Mouse (Mus musculus) intestine, embryonic 16.5 days (tissue): ENCODE measurements at regions not wholly inside any gene's neighbourhood (a gene's known extent, or its start where the extent isn't known, plus 50 kb on each side); places are given as distances from the start of the nearest gene placed in this dataset.

Experiments
- ATAC-seq: fragments of 200-750 bp; cut with Nextera tagmentation; 2 replicates; pipeline ENCODE4 v1.8.0; 2017; ENCODE audit warnings: moderate TSS enrichment, moderate library complexity
- H3K27ac ChIP-seq: fragments of 300-500 bp; sonication (generic); 2 replicates; pipeline ENCODE4 v1.5.1; 2014; ENCODE audit warnings: mild to moderate bottlenecking, low read length
- H3K27me3 ChIP-seq: fragments of 300-500 bp; sonication (generic); replicated peaks from 2 replicates; pipeline ENCODE4 v1.6.1; 2014; ENCODE audit warnings: low read length, control low read depth, mixed read lengths; ENCODE audit not compliant: control insufficient read depth, insufficient read depth
- H3K36me3 ChIP-seq: fragments of 300-500 bp; sonication (generic); 2 replicates; pipeline ENCODE4 v1.6.1; 2014; ENCODE audit warnings: low read length, control low read depth; ENCODE audit not compliant: control insufficient read depth, insufficient read depth
- H3K4me1 ChIP-seq: fragments of 300-500 bp; sonication (generic); 2 replicates; pipeline ENCODE4 v1.6.1; 2014; ENCODE audit warnings: low read length, control low read depth, mixed read lengths; ENCODE audit not compliant: control insufficient read depth, insufficient read depth
- H3K4me2 ChIP-seq: fragments of 300-500 bp; sonication (generic); 2 replicates; pipeline ENCODE4 v1.6.1; 2014; ENCODE audit warnings: low read depth, low read length, control low read depth
- H3K4me3 ChIP-seq: fragments of 300-500 bp; sonication (generic); 2 replicates; pipeline ENCODE4 v1.5.1; 2014; ENCODE audit warnings: mild to moderate bottlenecking, low read length
- H3K9ac ChIP-seq: fragments of 300-500 bp; sonication (generic); 2 replicates; pipeline ENCODE4 v1.6.1; 2014; ENCODE audit warnings: low read depth, low read length
- H3K9me3 ChIP-seq: fragments of 300-500 bp; sonication (generic); 2 replicates; pipeline ENCODE4 v1.6.1; 2016; ENCODE audit warnings: low read length, control low read depth; ENCODE audit not compliant: control insufficient read depth
- WGBS: fragments of 180-500 bp; shearing (Covaris S2); extraction: QIAGEN DNeasy Blood & Tissue Kit; methylation state at CpG from one replicate; pipeline ENCODE4 v1.1.7; 2014; 5-methylcytosine and 5-hydroxymethylcytosine counted together

DNA sequence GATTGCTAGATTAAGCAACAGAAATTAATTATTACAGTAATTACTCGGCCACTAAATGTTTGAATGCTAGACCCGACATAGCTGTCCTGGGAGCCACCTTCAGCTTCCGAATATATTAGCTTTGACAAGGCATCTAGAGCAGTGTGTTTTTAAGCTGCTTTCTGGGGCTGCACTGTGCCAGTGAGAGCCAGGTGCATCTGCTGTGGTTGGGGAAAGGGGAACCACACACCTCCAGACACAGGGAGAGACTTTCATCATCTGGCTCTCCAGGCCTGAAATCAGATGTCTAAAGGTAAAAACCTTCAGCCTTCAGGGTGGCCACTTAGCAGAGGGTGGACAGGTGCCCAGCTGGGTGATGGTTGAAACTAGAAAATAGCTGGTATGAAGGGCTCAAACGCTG lies 171.4 kb downstream of the Ttc8 start:
- H3K4me1 ChIP-seq = no peaks in the 10 kb centered on the region
- WGBS = 63% methylated on average over 4 of the region's 4 CpGs
- no peak overlapping the region for H3K27ac ChIP-seq
- no peak overlapping the region for H3K4me2 ChIP-seq
- H3K36me3 ChIP-seq = no peaks in the 10 kb centered on the region
- ATAC-seq = no peak
- no peak overlapping the region for H3K9ac ChIP-seq
- H3K9me3 ChIP-seq = no peaks in the 10 kb centered on the region
- peaks cover 4% of the 10 kb centered on the region; the same call in 1 of the 2 replicates for H3K27me3 ChIP-seq
- H3K4me3 ChIP-seq = no peak overlapping the region

DNA sequence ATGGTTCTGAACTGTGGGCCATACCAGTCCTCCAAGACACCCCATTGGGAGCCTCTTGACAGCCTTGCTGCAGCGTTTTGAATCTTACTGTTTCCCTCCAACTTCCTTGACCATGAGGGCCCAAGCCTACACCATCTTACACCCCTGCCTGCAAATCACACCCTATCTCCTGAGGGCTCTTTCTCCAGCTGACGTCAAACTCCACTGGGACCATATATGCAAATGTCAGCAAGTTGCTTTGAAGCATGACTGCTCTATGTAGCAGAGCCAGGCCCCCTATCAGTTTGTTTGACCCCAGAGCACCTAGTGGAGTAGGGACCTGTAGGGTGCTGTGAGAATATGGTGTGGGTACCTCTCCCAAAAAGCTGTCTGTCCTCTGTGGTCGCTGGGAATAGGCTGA lies 172.8 kb downstream of the Ttc8 start:
- H3K4me3 ChIP-seq = no peak overlapping the region
- no peak for ATAC-seq
- no peak overlapping the region for H3K4me2 ChIP-seq
- H3K27me3 ChIP-seq = peaks cover 4% of the 10 kb centered on the region; the same call in 1 of the 2 replicates
- no peaks in the 10 kb centered on the region for H3K9me3 ChIP-seq
- H3K27ac ChIP-seq = no peak overlapping the region
- WGBS = 49% methylated on average over 3 of the region's 3 CpGs
- peaks cover 5% of the 10 kb centered on the region for H3K4me1 ChIP-seq
- H3K36me3 ChIP-seq = no peaks in the 10 kb centered on the region
- H3K9ac ChIP-seq = no peak overlapping the region

DNA sequence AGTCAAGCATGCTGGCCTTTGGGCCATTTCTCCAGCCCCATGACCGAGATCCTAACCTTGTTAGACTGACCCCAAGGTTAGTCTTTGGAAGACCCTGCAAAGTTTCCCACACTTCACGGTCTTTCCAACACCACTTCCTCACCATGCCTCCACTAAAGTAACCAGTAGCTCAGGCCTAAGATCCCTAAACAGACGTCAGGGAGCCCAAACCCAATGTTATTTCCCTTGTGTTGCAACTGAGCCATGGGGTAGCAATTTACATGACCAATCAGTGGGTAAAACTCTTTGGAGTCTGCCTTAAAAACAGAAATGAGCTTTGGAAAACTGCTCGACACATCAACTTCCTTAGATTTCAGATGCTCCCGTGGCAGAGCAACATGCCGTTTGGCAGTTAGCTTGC lies 173.6 kb downstream of the Ttc8 start:
- Histone ChIP-seq H3K4me1 (peaks cover 8% of the 10 kb centered on the region), H3K9me3 (no peaks in the 10 kb centered on the region), H3K4me3 (no peak overlapping the region), H3K27me3 (peaks cover 4% of the 10 kb centered on the region; the same call in 1 of the 2 replicates), H3K27ac (no peak overlapping the region), H3K36me3 (no peaks in the 10 kb centered on the region), H3K4me2 (no peak overlapping the region), H3K9ac (no peak overlapping the region)
- 82% methylated on average over 6 of the region's 6 CpGs for WGBS
- ATAC-seq = no peak

DNA sequence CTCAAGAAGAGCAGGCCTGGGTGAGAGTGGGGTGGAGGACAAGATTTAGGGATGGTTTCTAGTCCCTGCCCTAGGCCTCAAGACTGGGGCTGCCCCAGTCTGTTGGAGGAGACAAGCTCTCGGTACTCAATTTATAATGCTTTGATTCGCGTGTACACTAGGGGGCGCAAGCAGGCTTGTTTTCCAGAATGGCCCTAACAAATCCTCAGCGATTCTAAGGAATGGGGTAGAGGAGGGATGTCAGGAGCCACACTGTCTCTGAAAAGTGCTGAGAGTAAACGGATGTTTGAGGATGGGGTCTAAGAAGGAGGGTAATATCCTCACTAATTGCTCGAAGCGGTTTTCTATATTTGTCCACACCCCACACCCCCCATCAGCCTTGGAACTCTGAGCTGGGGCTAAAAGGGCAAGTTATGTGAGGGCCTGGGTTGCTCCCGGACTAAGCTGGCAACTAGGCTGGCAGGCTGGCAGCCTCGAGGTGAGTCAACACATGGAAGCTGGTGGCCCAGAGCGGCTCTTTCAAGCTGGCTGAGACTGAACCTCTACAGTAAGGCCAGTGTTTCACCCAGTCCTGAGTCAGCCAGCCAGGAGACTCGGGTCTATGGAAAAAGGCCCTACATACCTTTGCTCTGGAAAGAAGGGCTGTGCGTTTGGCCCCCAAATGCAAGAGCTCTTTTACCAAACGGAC lies 176.7 kb downstream of the Ttc8 start:
- Histone ChIP-seq H3K27ac (peak overlapping the region; percentile 85), H3K27me3 (no peaks in the 10 kb centered on the region; the same call in 1 of the 2 replicates), H3K9ac (no peak overlapping the region), H3K9me3 (no peaks in the 10 kb centered on the region), H3K4me3 (no peak overlapping the region), H3K36me3 (no peaks in the 10 kb centered on the region), H3K4me1 (peaks cover 8% of the 10 kb centered on the region), H3K4me2 (peak overlapping the region; percentile 20; the same call in 1 of the 2 replicates)
- peak; percentile 72 for ATAC-seq
- WGBS = 30% methylated on average over 14 of the region's 14 CpGs

DNA sequence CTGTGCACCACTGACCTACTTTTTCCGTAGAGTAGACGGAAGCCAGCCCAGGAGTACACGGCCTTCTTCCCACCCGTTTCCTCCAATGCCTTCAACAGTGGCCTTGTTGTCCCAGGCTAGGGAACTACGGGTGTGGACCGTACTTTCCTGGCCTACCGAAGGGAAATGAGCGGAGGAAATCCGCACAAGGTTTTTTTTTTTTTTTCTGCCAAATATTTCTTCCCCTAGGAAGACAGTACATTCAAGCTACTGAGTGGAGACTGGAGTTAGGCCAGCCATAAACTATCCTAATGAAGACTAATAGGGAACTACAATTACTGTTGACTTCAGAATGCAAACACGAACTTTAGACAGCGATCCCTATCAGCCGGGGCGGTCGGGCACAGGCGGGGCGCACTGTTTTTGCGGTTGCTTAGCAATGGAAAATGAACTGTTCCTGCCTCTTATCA lies 177.3 kb downstream of the Ttc8 start:
- ATAC-seq = peak; percentile 93
- no peaks in the 10 kb centered on the region for H3K9me3 ChIP-seq
- H3K4me1 ChIP-seq = peaks cover 8% of the 10 kb centered on the region
- peak overlapping the region; percentile 85 for H3K27ac ChIP-seq
- peak overlapping the region; percentile 20; the same call in 1 of the 2 replicates for H3K4me2 ChIP-seq
- 55% methylated on average over 17 of the region's 17 CpGs for WGBS
- no peaks in the 10 kb centered on the region for H3K27me3 ChIP-seq
- H3K9ac ChIP-seq = no peak overlapping the region
- H3K4me3 ChIP-seq = no peak overlapping the region
- H3K36me3 ChIP-seq = no peaks in the 10 kb centered on the region

DNA sequence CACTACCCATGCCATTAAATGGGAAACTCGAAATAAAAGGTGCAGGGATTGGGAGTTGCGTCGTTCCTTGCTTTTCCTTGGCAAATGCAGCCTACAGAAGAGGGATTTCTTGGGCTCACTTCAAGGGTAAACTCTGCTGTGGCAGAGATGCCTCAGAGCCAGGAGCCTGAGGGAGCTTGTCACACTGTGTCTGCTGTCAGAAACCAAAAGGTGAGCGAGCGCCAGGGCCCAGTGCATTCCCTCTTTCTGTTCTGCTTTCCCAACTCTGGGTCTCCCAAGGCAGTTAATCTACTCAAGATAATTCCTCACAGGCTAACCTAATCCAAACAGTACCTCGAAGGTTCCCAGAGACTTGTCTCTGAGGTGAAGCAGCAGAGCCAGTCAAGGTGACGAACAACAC lies 179.5 kb downstream of the Ttc8 start:
- Histone ChIP-seq H3K4me3 (no peak overlapping the region), H3K4me2 (no peak overlapping the region), H3K9me3 (no peaks in the 10 kb centered on the region), H3K27me3 (no peaks in the 10 kb centered on the region), H3K9ac (no peak overlapping the region), H3K36me3 (no peaks in the 10 kb centered on the region), H3K27ac (no peak overlapping the region), H3K4me1 (peaks cover 8% of the 10 kb centered on the region)
- 68% methylated on average over 7 of the region's 7 CpGs for WGBS
- no peak for ATAC-seq

DNA sequence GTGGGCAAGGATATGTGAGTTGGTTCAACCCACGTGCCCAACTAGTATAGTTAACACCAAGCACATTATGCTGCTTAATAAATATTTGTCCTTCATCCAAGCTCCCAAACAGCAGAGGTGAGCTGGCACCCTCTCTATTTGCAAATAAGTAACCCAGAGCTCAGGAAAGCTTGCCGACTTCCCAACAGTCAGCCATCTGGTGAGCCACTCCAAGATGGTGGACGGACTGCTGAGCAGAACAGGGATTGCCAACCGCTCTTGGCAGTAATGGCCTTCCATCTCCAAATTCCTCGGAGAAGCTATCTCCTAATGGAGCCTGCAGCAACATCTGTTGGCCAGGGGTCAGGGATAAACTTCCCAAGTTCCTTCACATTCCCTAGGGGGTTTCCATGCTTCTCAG lies 188.2 kb downstream of the Ttc8 start:
- Histone ChIP-seq H3K4me2 (no peak overlapping the region), H3K27ac (no peak overlapping the region), H3K9me3 (no peaks in the 10 kb centered on the region), H3K36me3 (no peaks in the 10 kb centered on the region), H3K27me3 (no peaks in the 10 kb centered on the region), H3K9ac (no peak overlapping the region), H3K4me3 (no peak overlapping the region), H3K4me1 (no peaks in the 10 kb centered on the region)
- 83% methylated on average over 5 of the region's 5 CpGs for WGBS
- no peak for ATAC-seq

DNA sequence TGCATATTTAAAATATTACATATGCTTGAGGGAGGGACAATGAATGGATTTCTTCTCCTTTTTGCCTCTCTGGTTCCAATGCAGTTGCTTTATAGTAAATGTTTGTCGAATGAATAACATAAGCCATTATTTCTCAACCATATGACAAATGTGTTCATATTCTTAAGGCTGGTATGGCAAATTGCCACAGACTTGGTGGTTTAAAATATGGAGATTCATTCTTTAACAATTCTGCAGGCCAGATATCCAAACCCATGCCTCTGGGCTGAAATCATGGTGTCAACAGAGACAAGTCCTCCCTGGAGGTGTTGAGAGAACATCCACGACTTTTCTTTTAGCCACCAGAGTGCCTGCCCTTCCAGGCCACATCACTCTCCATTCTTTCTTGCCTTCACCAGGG lies 193.4 kb downstream of the Ttc8 start:
- Histone ChIP-seq H3K27ac (no peak overlapping the region), H3K4me1 (no peaks in the 10 kb centered on the region), H3K4me2 (no peak overlapping the region), H3K27me3 (no peaks in the 10 kb centered on the region), H3K9me3 (no peaks in the 10 kb centered on the region), H3K9ac (no peak overlapping the region), H3K4me3 (no peak overlapping the region), H3K36me3 (no peaks in the 10 kb centered on the region)
- ATAC-seq = no peak
- 84% methylated on average over 2 of the region's 2 CpGs for WGBS

DNA sequence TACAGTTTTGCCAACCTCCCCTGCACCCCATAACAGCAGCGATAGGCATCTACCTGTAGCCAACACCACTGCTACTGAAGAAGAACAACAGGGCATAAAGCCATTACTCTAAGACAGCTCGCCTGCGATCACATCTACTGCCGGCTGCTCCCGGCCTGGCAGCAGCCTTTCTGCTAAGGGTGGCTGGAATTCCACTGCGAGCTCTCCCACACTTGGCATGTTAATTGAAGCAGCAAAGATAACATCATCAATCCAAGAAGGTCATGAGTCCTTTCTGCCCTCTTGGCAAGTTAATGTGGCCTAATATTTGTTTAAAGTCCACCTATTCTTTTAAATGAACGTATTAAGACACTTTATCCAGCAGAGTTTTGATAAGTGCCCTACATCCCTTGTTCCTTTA lies 196.1 kb downstream of the Ttc8 start:
- Histone ChIP-seq H3K27me3 (no peaks in the 10 kb centered on the region), H3K27ac (no peak overlapping the region), H3K4me1 (no peaks in the 10 kb centered on the region), H3K4me3 (no peak overlapping the region), H3K4me2 (no peak overlapping the region), H3K9ac (no peak overlapping the region), H3K9me3 (no peaks in the 10 kb centered on the region), H3K36me3 (no peaks in the 10 kb centered on the region)
- no peak for ATAC-seq
- 32% methylated on average over 7 of the region's 7 CpGs for WGBS
